Mouse (Mus musculus) liver, postnatal 0 days (tissue): Measurements from ENCODE around the gene Tmem185b.

Experiments used
- CTCF ChIP-seq: sonication (generic); IDR thresholded peaks from 2 replicates; pipeline ENCODE4 v1.5.1; 2016; ENCODE audit warnings: antibody characterized with exemption, low read depth
- EP300 ChIP-seq: IDR thresholded peaks from 2 replicates; pipeline ENCODE4 v1.6.1; 2016; ENCODE audit warnings: antibody characterized with exemption, low read depth, mild to moderate bottlenecking

DNA sequence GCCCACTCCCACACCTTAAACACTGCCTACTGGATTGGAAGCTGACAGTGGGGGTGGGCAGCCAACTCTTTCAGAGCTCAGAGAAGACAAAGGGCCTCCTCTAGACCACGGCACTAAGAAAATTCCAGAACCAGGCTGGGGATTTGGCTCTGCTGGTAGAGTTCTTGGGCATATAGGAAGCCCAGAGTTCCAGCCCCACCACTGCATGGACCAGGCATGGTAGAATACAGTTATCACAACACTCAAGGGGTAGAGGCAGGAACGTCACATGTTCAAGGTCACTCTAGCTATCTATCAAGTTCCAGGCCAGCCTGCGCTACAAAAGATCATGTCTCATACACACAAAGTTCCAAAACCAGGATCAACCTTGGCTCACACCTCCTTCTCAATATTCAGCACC, 22.8 kb upstream of the Tmem185b start:
- TF ChIP-seq CTCF (no peak), EP300 (no peak)
